Mouse (Mus musculus) adrenal gland, postnatal 14 days (tissue): Measurements from ENCODE around the gene Gm20388. TPM values are rescaled to one million over a fixed set of nuclear protein-coding genes. Genes with fewer than 3 reads are reported as not detected.
"Not testable (repeated sequence)": the region's sequence is repeated elsewhere in the genome, so short reads cannot be mapped to it uniquely, and the experiment has no call there.

ENCODE experiments used
- DNase-seq: peaks from one replicate; pipeline ENCODE4 v3.0.0; 2021; ENCODE audit warnings: mixed read lengths
- total RNA-seq: library from RNA; stranded (reverse); gene quantifications from 2 replicates; pipeline ENCODE4 v1.2.3, GENCODE M21; 2021

Gm20388 gene
- total RNA-seq, 1 experiment from 2014 or later = 17.6 TPM

GRCm38 (mm10) chr8:120318476-120318991, 407.9 kb downstream of the Gm20388 start:
- DNase-seq = peak; percentile 67

- DNase-seq = peak; percentile 91
These were observed 408.8 kb downstream of the Gm20388 start for GRCm38 (mm10) chr8:120319449-120319848.

- DNase-seq = no peak
These were observed 409.5 kb downstream of the Gm20388 start for GRCm38 (mm10) chr8:120320146-120320545.

GRCm38 (mm10) chr8:120321724-120322123, 411.1 kb downstream of the Gm20388 start:
- DNase-seq = peak; percentile 68

- peak; percentile 77 for DNase-seq
These were observed 412.4 kb downstream of the Gm20388 start for GRCm38 (mm10) chr8:120322956-120323448.

GRCm38 (mm10) chr8:120324555-120324954, 413.9 kb downstream of the Gm20388 start:
- peak; percentile 58 for DNase-seq

GRCm38 (mm10) chr8:120325172-120325767, 414.6 kb downstream of the Gm20388 start:
- DNase-seq = no peak

GRCm38 (mm10) chr8:120327131-120327554, 416.5 kb downstream of the Gm20388 start:
- peak; percentile 75 for DNase-seq

GRCm38 (mm10) chr8:120328361-120329022, 417.9 kb downstream of the Gm20388 start:
- no peak for DNase-seq

- peak; percentile 70 for DNase-seq
These were observed 418.5 kb downstream of the Gm20388 start for GRCm38 (mm10) chr8:120329030-120329748.

- no peak for DNase-seq
These were observed 420.4 kb downstream of the Gm20388 start for GRCm38 (mm10) chr8:120331027-120331426.

GRCm38 (mm10) chr8:120332379-120333229, 422.0 kb downstream of the Gm20388 start:
- DNase-seq = peak; percentile 75

GRCm38 (mm10) chr8:120333681-120334080, 423.0 kb downstream of the Gm20388 start:
- DNase-seq = no peak

- DNase-seq = not testable (repeated sequence)
These were observed 423.6 kb downstream of the Gm20388 start for GRCm38 (mm10) chr8:120334261-120334660.

- DNase-seq = peak; percentile 57
These were observed 424.2 kb downstream of the Gm20388 start for GRCm38 (mm10) chr8:120334878-120335261.

- peak; percentile 60 for DNase-seq
These were observed 424.8 kb downstream of the Gm20388 start for GRCm38 (mm10) chr8:120335262-120336086.

- DNase-seq = peak; percentile 61
These were observed 425.4 kb downstream of the Gm20388 start for GRCm38 (mm10) chr8:120336087-120336380.

- no peak for DNase-seq
These were observed 426.4 kb downstream of the Gm20388 start for GRCm38 (mm10) chr8:120336909-120337555.

GRCm38 (mm10) chr8:120337627-120338026, 427.0 kb downstream of the Gm20388 start:
- DNase-seq = no peak

GRCm38 (mm10) chr8:120338678-120339077, 428.0 kb downstream of the Gm20388 start:
- peak; percentile 78 for DNase-seq

GRCm38 (mm10) chr8:120339743-120340142, 429.1 kb downstream of the Gm20388 start:
- DNase-seq = peak; percentile 93
